Mouse (Mus musculus): Measurements from ENCODE around the gene Dcaf4. TPM values are rescaled to one million over a fixed set of nuclear protein-coding genes. Genes with fewer than 3 reads are reported as not detected.
A peak's percentile ranks its signal among the peaks of the same experiment; 100 is the strongest.

The Dcaf4 gene
- polyA plus RNA-seq, 1 experiment from 2014 or later: 30.1 TPM

DNA sequence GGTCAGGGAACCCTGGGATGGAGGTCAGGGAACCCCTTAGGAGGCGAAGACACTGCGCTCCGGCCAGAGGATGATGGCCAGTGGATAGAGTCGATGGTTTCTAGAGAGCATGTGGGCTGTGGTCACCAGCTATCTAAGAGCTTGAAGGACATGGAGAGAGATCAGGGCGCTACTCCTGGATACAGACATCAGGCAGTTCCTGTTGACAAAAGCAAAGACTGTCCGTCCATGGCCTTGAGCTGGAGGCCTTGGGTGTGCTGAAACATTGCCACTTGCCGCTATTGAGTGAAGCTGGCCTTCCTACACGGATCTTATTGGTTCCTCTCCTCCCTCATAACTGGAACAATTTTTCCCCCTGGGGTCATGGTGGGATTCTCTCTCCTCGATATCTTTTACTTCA is 26.1 kb upstream of the Dcaf4 start:
- no peaks in the 10 kb centered on the region; the same call in 1 of the 2 replicates for H3K27me3 ChIP-seq (ENCODE audit: insufficient read depth, low read length)
- no peak overlapping the region for H3K27ac ChIP-seq (ENCODE audit: low read length)
- no peak overlapping the region for H3K4me3 ChIP-seq (ENCODE audit: low read length)
- H3K36me3 ChIP-seq (ENCODE audit: insufficient read depth, low read length): no peaks in the 10 kb centered on the region
- ATAC-seq (ENCODE audit: low FRiP score, low TSS enrichment): no peak
- H3K9ac ChIP-seq (replicated peaks; ENCODE audit: low read length): no peak overlapping the region
- WGBS: 89% methylated on average over 9 of the region's 9 CpGs
- peaks cover 4% of the 10 kb centered on the region; the same call in 1 of the 2 replicates for H3K9me3 ChIP-seq (ENCODE audit: low read length)
- no peak overlapping the region for H3K4me2 ChIP-seq (replicated peaks; ENCODE audit: low read depth, low read length)
- peaks cover under 1% of the 10 kb centered on the region; the same call in 1 of the 2 replicates for H3K4me1 ChIP-seq (ENCODE audit: insufficient read depth, low read length)

DNA sequence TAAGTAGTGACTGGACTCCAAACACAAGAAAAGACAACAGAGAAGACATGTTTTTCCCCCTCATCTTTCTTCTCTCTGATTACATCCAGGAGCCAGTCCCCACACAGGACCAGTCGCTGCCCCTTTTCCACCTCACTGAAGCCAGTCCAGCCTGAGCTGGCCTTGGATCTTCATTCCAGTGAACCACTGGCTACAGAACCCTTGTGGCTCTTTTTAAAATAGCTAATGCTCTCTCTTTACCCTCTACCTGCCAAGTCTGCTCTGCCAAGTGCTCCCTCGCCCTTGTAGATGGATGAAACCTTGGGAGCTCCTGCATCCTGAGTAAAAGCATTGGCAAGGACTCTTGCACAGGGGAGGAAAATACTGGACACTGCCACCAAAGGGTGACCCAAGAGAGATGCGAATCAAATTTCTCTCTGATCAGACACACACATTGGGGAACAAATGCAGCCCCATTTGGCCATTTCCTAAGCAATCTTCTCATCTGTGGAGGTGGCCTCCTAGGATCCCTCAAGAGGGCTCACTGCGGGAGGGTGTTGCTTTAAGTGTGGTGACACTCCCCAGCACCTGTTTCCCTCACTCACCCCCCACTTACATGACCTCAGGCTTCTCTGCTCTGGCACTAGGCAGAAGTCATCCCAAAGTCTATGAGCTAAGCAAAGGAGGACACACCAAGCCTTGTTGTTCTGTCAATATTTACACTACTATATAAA is 24.9 kb upstream of the Dcaf4 start:
- Histone ChIP-seq H3K27ac (ENCODE audit: low read length) (no peak overlapping the region), H3K4me1 (ENCODE audit: insufficient read depth, low read length) (peaks cover 7% of the 10 kb centered on the region; the same call in 1 of the 2 replicates), H3K27me3 (ENCODE audit: insufficient read depth, low read length) (no peaks in the 10 kb centered on the region; the same call in 1 of the 2 replicates), H3K4me2 (replicated peaks; ENCODE audit: low read depth, low read length) (no peak overlapping the region), H3K9me3 (ENCODE audit: low read length) (peaks cover 4% of the 10 kb centered on the region; the same call in 1 of the 2 replicates), H3K9ac (replicated peaks; ENCODE audit: low read length) (no peak overlapping the region), H3K4me3 (ENCODE audit: low read length) (no peak overlapping the region), H3K36me3 (ENCODE audit: insufficient read depth, low read length) (no peaks in the 10 kb centered on the region)
- no peak for ATAC-seq (ENCODE audit: low FRiP score, low TSS enrichment)
- WGBS: 58% methylated on average over 4 of the region's 4 CpGs

DNA sequence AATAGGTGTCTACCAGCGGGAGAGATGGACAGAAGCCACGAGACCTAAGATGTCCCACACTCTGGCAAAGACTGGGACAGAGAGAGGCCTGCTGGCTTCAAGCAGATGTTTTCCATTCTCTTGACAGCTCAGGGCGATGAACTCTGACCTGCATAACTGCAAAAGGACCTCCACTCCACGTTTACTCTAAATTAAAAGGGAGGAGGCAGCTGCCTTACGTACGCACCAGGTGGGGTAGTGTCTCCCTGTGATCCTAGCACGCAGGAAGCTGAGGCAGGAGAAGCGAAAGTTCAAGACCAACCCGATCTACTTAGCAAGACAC is 24.3 kb upstream of the Dcaf4 start:
- 46% methylated on average over 9 of the region's 9 CpGs for WGBS
- no peak overlapping the region for H3K27ac ChIP-seq (ENCODE audit: low read length)
- peaks cover 9% of the 10 kb centered on the region; the same call in 1 of the 2 replicates for H3K4me1 ChIP-seq (ENCODE audit: insufficient read depth, low read length)
- no peak overlapping the region for H3K9ac ChIP-seq (replicated peaks; ENCODE audit: low read length)
- peak; percentile 57; the same call in 1 of the 2 replicates for ATAC-seq (ENCODE audit: low FRiP score, low TSS enrichment)
- H3K4me2 ChIP-seq (replicated peaks; ENCODE audit: low read depth, low read length): no peak overlapping the region
- H3K36me3 ChIP-seq (ENCODE audit: insufficient read depth, low read length): no peaks in the 10 kb centered on the region
- H3K27me3 ChIP-seq (ENCODE audit: insufficient read depth, low read length): no peaks in the 10 kb centered on the region; the same call in 1 of the 2 replicates
- H3K4me3 ChIP-seq (ENCODE audit: low read length): no peak overlapping the region
- peaks cover 4% of the 10 kb centered on the region; the same call in 1 of the 2 replicates for H3K9me3 ChIP-seq (ENCODE audit: low read length)

DNA sequence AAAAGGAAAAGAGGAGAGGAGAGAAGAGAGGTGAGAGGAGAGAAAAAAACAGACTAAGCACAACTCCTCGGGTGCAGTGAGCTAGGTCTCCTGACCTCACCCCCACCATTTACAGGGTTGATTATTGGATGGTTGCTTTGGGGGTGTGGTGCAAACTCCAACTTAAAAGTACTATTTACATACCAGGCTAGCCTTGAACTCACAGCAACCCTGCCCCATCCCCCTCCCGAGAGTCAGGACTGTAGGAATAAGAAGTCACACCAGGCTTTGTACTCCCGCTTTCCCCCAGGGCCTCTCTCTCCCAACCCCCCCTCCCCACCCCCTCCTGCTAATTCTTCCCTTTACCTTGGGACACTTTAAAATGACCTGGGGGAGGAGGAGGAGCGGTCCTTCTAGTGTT is 23.9 kb upstream of the Dcaf4 start:
- no peaks in the 10 kb centered on the region; the same call in 1 of the 2 replicates for H3K27me3 ChIP-seq (ENCODE audit: insufficient read depth, low read length)
- peaks cover 3% of the 10 kb centered on the region; the same call in 1 of the 2 replicates for H3K9me3 ChIP-seq (ENCODE audit: low read length)
- H3K9ac ChIP-seq (replicated peaks; ENCODE audit: low read length): no peak overlapping the region
- H3K4me1 ChIP-seq (ENCODE audit: insufficient read depth, low read length): peaks cover 9% of the 10 kb centered on the region; the same call in 1 of the 2 replicates
- 73% methylated on average over 4 of the region's 4 CpGs for WGBS
- ATAC-seq (ENCODE audit: low FRiP score, low TSS enrichment): no peak
- no peaks in the 10 kb centered on the region for H3K36me3 ChIP-seq (ENCODE audit: insufficient read depth, low read length)
- no peak overlapping the region for H3K27ac ChIP-seq (ENCODE audit: low read length)
- H3K4me3 ChIP-seq (ENCODE audit: low read length): no peak overlapping the region
- no peak overlapping the region for H3K4me2 ChIP-seq (replicated peaks; ENCODE audit: low read depth, low read length)

DNA sequence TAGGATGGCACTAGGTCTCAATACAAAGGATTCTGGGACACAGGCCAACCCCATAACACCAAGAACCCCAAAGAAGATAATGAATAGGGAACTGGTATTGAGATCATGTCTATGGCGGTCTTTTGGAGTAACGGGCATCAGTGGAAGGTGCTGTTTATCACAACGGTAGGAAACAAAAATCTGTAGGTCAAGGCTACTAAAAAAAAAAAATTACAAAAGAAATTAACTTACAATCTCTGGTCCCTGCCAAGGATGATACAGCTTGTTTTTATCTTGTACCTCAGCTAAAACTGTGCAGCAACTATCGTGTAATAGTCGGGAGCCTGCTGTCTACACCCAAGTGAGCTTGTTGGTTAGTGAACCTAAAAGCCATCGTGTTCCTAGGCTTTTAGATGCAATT is 23.5 kb upstream of the Dcaf4 start:
- WGBS: 91% methylated on average over 6 of the region's 6 CpGs
- Histone ChIP-seq H3K4me1 (ENCODE audit: insufficient read depth, low read length) (peaks cover 9% of the 10 kb centered on the region; the same call in 1 of the 2 replicates), H3K36me3 (ENCODE audit: insufficient read depth, low read length) (no peaks in the 10 kb centered on the region), H3K4me2 (replicated peaks; ENCODE audit: low read depth, low read length) (no peak overlapping the region), H3K27ac (ENCODE audit: low read length) (no peak overlapping the region), H3K27me3 (ENCODE audit: insufficient read depth, low read length) (no peaks in the 10 kb centered on the region; the same call in 1 of the 2 replicates), H3K4me3 (ENCODE audit: low read length) (no peak overlapping the region), H3K9ac (replicated peaks; ENCODE audit: low read length) (no peak overlapping the region), H3K9me3 (ENCODE audit: low read length) (no peaks in the 10 kb centered on the region)
- no peak for ATAC-seq (ENCODE audit: low FRiP score, low TSS enrichment)

DNA sequence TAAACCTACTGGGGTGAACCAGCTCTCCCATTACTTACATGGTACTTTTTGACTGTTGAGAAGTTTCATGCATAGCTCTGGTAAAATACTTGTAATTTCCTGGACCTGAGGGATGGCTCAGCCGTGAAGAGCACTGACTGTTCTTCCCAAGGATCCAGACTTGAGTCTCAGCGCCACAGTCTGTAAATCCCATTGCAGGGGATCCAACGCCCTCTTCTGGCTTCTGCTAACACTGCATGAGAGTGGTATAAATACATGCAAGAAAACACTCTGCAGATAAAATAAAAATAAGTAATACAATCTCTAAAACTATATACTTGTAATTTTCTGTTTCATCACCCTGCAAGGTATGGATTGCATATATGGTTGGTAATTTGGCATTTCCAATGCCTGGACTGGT is 22.3 kb upstream of the Dcaf4 start:
- Histone ChIP-seq H3K4me2 (replicated peaks; ENCODE audit: low read depth, low read length) (no peak overlapping the region), H3K36me3 (ENCODE audit: insufficient read depth, low read length) (no peaks in the 10 kb centered on the region), H3K9me3 (ENCODE audit: low read length) (no peaks in the 10 kb centered on the region), H3K9ac (replicated peaks; ENCODE audit: low read length) (no peak overlapping the region), H3K4me3 (ENCODE audit: low read length) (no peak overlapping the region), H3K27ac (ENCODE audit: low read length) (no peak overlapping the region), H3K27me3 (ENCODE audit: insufficient read depth, low read length) (no peaks in the 10 kb centered on the region; the same call in 1 of the 2 replicates), H3K4me1 (ENCODE audit: insufficient read depth, low read length) (peaks cover 9% of the 10 kb centered on the region; the same call in 1 of the 2 replicates)
- no peak for ATAC-seq (ENCODE audit: low FRiP score, low TSS enrichment)
- WGBS: 90% methylated on average over 3 of the region's 3 CpGs

DNA sequence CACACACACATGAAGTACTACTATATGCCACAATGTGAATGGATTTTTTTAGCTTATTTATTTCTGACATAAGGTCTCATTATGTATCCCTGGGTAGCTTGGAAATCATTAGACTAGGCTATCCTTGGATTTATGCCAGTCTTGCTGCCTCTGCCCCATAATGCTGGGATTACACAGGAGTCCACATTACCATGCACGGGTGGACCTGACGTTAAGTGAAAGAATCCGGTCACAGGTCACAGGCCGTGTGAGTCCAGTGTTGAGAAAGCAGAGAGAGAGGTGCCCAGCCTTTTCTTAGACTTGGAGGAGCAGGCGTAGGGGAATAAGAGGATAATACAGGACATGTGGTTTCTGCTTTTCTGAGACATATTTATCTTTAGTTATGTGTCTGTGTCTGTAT is 21.0 kb upstream of the Dcaf4 start:
- Histone ChIP-seq H3K4me1 (ENCODE audit: insufficient read depth, low read length) (peaks cover 9% of the 10 kb centered on the region; the same call in 1 of the 2 replicates), H3K4me2 (replicated peaks; ENCODE audit: low read depth, low read length) (no peak overlapping the region), H3K9ac (replicated peaks; ENCODE audit: low read length) (no peak overlapping the region), H3K9me3 (ENCODE audit: low read length) (no peaks in the 10 kb centered on the region), H3K27ac (ENCODE audit: low read length) (no peak overlapping the region), H3K4me3 (ENCODE audit: low read length) (no peak overlapping the region), H3K27me3 (ENCODE audit: insufficient read depth, low read length) (no peaks in the 10 kb centered on the region), H3K36me3 (ENCODE audit: insufficient read depth, low read length) (no peaks in the 10 kb centered on the region)
- WGBS: 38% methylated on average over 5 of the region's 5 CpGs
- no peak for ATAC-seq (ENCODE audit: low FRiP score, low TSS enrichment)

DNA sequence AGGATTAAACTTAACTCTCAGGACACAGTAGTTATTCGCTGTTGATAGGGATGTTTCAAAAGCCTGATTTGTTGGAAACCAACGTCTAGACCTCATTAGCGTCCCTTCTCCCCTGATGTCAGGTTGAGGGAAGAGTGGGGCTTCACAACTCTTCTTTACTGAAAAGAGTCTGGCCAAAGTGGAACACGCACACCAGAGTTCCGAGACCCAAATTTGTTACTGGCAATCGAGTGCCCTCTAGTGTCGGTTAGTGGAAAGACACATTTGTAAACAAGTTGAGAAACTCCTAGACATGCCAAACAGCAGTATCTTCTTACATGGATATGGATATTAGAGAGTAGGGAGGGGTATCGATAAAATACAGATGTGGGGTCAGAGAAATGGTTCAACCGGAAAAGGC is 18.1 kb upstream of the Dcaf4 start:
- WGBS: 6% methylated on average over 9 of the region's 9 CpGs
- no peak overlapping the region for H3K4me3 ChIP-seq (ENCODE audit: low read length)
- peaks cover 9% of the 10 kb centered on the region; the same call in 1 of the 2 replicates for H3K4me1 ChIP-seq (ENCODE audit: insufficient read depth, low read length)
- no peak overlapping the region for H3K9ac ChIP-seq (replicated peaks; ENCODE audit: low read length)
- no peaks in the 10 kb centered on the region for H3K9me3 ChIP-seq (ENCODE audit: low read length)
- no peak overlapping the region for H3K27ac ChIP-seq (ENCODE audit: low read length)
- H3K4me2 ChIP-seq (replicated peaks; ENCODE audit: low read depth, low read length): no peak overlapping the region; the same call in 1 of the 2 replicates
- no peaks in the 10 kb centered on the region for H3K27me3 ChIP-seq (ENCODE audit: insufficient read depth, low read length)
- no peaks in the 10 kb centered on the region for H3K36me3 ChIP-seq (ENCODE audit: insufficient read depth, low read length)
- ATAC-seq (ENCODE audit: low FRiP score, low TSS enrichment): no peak

DNA sequence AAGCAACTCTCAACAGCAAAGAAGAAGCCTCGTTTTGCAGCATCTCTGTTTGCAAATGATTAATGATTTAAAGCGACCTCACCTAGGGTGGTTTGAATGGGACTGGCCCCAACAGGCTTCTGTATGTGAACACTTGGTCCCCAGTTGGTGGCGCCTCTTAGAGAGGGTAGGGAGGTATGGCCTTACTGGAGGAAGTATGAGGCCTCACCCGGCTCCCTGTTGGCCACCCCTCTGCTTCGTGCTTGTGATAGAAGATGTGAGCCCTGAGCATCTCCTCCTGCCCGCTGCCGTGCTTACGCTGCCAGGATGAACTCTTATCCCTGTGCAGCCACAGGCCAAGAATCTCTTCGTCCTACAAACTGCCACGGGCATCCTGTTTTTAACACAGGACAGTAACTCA is 13.7 kb upstream of the Dcaf4 start:
- H3K9ac ChIP-seq (replicated peaks; ENCODE audit: low read length): no peak overlapping the region
- WGBS: 77% methylated on average over 10 of the region's 10 CpGs
- H3K27me3 ChIP-seq (ENCODE audit: insufficient read depth, low read length): no peaks in the 10 kb centered on the region
- H3K36me3 ChIP-seq (ENCODE audit: insufficient read depth, low read length): no peaks in the 10 kb centered on the region
- no peaks in the 10 kb centered on the region for H3K9me3 ChIP-seq (ENCODE audit: low read length)
- H3K27ac ChIP-seq (ENCODE audit: low read length): no peak overlapping the region
- no peak overlapping the region for H3K4me2 ChIP-seq (replicated peaks; ENCODE audit: low read depth, low read length)
- no peak overlapping the region for H3K4me3 ChIP-seq (ENCODE audit: low read length)
- ATAC-seq (ENCODE audit: low FRiP score, low TSS enrichment): no peak
- H3K4me1 ChIP-seq (ENCODE audit: insufficient read depth, low read length): no peaks in the 10 kb centered on the region

DNA sequence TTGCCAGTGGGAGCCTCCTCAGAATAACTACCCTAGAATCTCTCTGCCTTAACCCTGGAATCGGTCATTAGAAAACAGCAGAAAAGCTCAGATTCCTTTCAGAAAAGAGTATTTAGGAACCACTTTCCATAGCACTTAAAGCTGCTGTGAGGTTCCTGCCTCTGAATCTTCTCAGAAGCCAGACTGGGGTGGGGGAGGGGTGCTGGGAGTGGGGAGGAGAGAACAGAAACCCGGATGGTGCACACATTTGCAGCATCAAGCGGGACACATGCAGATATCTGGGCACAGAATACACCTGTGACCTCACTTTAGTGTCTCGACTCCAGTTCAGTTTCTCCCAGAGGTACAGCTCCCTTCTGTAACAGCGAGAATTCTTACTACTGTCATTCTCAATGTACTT is 9.7 kb upstream of the Dcaf4 start:
- WGBS: 81% methylated on average over 5 of the region's 5 CpGs
- Histone ChIP-seq H3K9ac (replicated peaks; ENCODE audit: low read length) (no peak overlapping the region), H3K4me3 (ENCODE audit: low read length) (no peak overlapping the region), H3K27me3 (ENCODE audit: insufficient read depth, low read length) (no peaks in the 10 kb centered on the region), H3K36me3 (ENCODE audit: insufficient read depth, low read length) (no peaks in the 10 kb centered on the region), H3K9me3 (ENCODE audit: low read length) (no peaks in the 10 kb centered on the region), H3K4me1 (ENCODE audit: insufficient read depth, low read length) (no peaks in the 10 kb centered on the region), H3K27ac (ENCODE audit: low read length) (no peak overlapping the region), H3K4me2 (replicated peaks; ENCODE audit: low read depth, low read length) (no peak overlapping the region)
- ATAC-seq (ENCODE audit: low FRiP score, low TSS enrichment): no peak

All from kidney, embryonic 16.5 days (tissue).